Mouse (Mus musculus) 3134 (cell line): Measurements from ENCODE around the gene Ppox.

ENCODE experiments used
- DNase-seq: peaks from one replicate; pipeline ENCODE4 v3.0.0-alpha.2; 2011; ENCODE audit warnings: low spot score; ENCODE audit not compliant: insufficient read length; ENCODE audit errors: extremely low read depth

Ppox gene

GRCm38 (mm10) chr1:171286517-171286916 is 5.5 kb upstream of the Ppox start:
- no peak for DNase-seq

GRCm38 (mm10) chr1:171285096-171285892 is 4.3 kb upstream of the Ppox start:
- no peak for DNase-seq

GRCm38 (mm10) chr1:171284491-171284890 is 3.5 kb upstream of the Ppox start:
- DNase-seq: no peak

- no peak for DNase-seq
Measured at GRCm38 (mm10) chr1:171283188-171284160, 2.5 kb upstream of the Ppox start.

- no peak for DNase-seq
Measured at GRCm38 (mm10) chr1:171282086-171282805, 1.3 kb upstream of the Ppox start.

GRCm38 (mm10) chr1:171281528-171281923 is 540 bp upstream of the Ppox start:
- DNase-seq: peak; percentile 81

- no peak for DNase-seq
Measured at GRCm38 (mm10) chr1:171280250-171280915, 603 bp downstream of the Ppox start.

GRCm38 (mm10) chr1:171279721-171280120 is 1.3 kb downstream of the Ppox start:
- DNase-seq: no peak

GRCm38 (mm10) chr1:171279012-171279705 is 1.8 kb downstream of the Ppox start:
- DNase-seq: no peak

GRCm38 (mm10) chr1:171278436-171278835 is 2.5 kb downstream of the Ppox start:
- DNase-seq: no peak

- DNase-seq: no peak
Measured at GRCm38 (mm10) chr1:171277736-171278135, 3.2 kb downstream of the Ppox start.

- DNase-seq: no peak
Measured at GRCm38 (mm10) chr1:171276110-171276748, 4.8 kb downstream of the Ppox start.

- no peak for DNase-seq
Measured at GRCm38 (mm10) chr1:171275144-171275734, 5.7 kb downstream of the Ppox start.

GRCm38 (mm10) chr1:171274171-171274570 is 6.8 kb downstream of the Ppox start:
- no peak for DNase-seq

- DNase-seq: no peak
Measured at GRCm38 (mm10) chr1:171272086-171272485, 8.9 kb downstream of the Ppox start.

GRCm38 (mm10) chr1:171271622-171272021 is 9.4 kb downstream of the Ppox start:
- DNase-seq: no peak

- DNase-seq: no peak
Measured at GRCm38 (mm10) chr1:171271196-171271595, 9.8 kb downstream of the Ppox start.

GRCm38 (mm10) chr1:171270573-171270900 is 10.4 kb downstream of the Ppox start:
- no peak for DNase-seq
